Mouse (Mus musculus) heart, adult 2 months (tissue): ENCODE results near the gene Pdzd2. TPM values are rescaled to one million over a fixed set of nuclear protein-coding genes. Genes with fewer than 3 reads are reported as not detected.

Experiments used
- DNase-seq, 2 experiments: peaks; one replicate each; pipeline ENCODE4 v3.0.0; 2021
- H3K27ac ChIP-seq: fragments of 200-600 bp; 2 replicates; pipeline ENCODE4 v1.8.1; 2022
- H3K27me3 ChIP-seq: fragments of 200-500 bp; 2 replicates; pipeline ENCODE4 v1.6.1; 2012; ENCODE audit warnings: mild to moderate bottlenecking, low read length, inconsistent platforms, mixed read lengths; ENCODE audit not compliant: control insufficient read depth, insufficient read depth
- H3K36me3 ChIP-seq: fragments of 200-500 bp; 2 replicates; pipeline ENCODE4 v1.6.1; 2012; ENCODE audit warnings: low read length, inconsistent platforms; ENCODE audit not compliant: control insufficient read depth, insufficient read depth
- H3K4me1 ChIP-seq: fragments of 200-500 bp; 2 replicates; pipeline ENCODE4 v1.6.1; 2011; ENCODE audit warnings: low read length; ENCODE audit not compliant: control insufficient read depth, insufficient read depth
- H3K4me3 ChIP-seq: fragments of 200-600 bp; 2 replicates; pipeline ENCODE4 v1.8.1; 2022
- H3K79me2 ChIP-seq: fragments of 200-500 bp; replicated peaks from 2 replicates; pipeline ENCODE4 v1.6.1; 2012; ENCODE audit warnings: mild to moderate bottlenecking, inconsistent platforms, low read length, moderate library complexity, mixed read lengths; ENCODE audit not compliant: control insufficient read depth, insufficient read depth
- H3K9ac ChIP-seq: fragments of 200-500 bp; 2 replicates; pipeline ENCODE4 v1.6.1; 2012; ENCODE audit warnings: low read depth, mild to moderate bottlenecking, control low read depth, inconsistent platforms, low read length, mixed read lengths
- CTCF ChIP-seq: fragments of 200-600 bp; IDR thresholded peaks from 2 replicates; pipeline ENCODE4 v1.8.1; 2022; ENCODE audit warnings: antibody characterized with exemption, mild to moderate bottlenecking, moderate library complexity
- EP300 ChIP-seq: fragments of 200-500 bp; IDR thresholded peaks from 2 replicates; pipeline ENCODE4 v1.6.1; 2011; ENCODE audit warnings: low read depth, low read length, control low read depth; ENCODE audit not compliant: insufficient read depth
- POLR2A ChIP-seq: fragments of 200-500 bp; IDR thresholded peaks from 2 replicates; pipeline ENCODE4 v1.6.1; 2011; ENCODE audit warnings: mild to moderate bottlenecking, low read depth, low read length, control low read depth; ENCODE audit not compliant: insufficient read depth
- WGBS: fragments of 180-500 bp; shearing (Covaris S2); methylation state at CpG from one replicate; pipeline ENCODE4 v1.1.7; 2018; 5-methylcytosine and 5-hydroxymethylcytosine counted together
- intact Hi-C: fragments of 180-260 bp; cut with DNase I; formaldehyde crosslinking; loops from one replicate; pipeline ENCODE4 v1.15.1; 2025
- polyA plus RNA-seq: library from polyadenylated mRNA; depleted of rRNA; stranded (reverse); fragments of >200 nt; gene quantifications from 2 replicates; pipeline ENCODE4 v1.2.3, GENCODE M21; 2012
- total RNA-seq, 2 experiments: library from RNA; stranded (reverse); gene quantifications; 2 replicates each; pipeline ENCODE4 v1.2.3; 2021

Pdzd2 gene
- total and polyA plus RNA-seq, 3 experiments, result 15.0 to 83.9 (median 78.9) TPM

DNA sequence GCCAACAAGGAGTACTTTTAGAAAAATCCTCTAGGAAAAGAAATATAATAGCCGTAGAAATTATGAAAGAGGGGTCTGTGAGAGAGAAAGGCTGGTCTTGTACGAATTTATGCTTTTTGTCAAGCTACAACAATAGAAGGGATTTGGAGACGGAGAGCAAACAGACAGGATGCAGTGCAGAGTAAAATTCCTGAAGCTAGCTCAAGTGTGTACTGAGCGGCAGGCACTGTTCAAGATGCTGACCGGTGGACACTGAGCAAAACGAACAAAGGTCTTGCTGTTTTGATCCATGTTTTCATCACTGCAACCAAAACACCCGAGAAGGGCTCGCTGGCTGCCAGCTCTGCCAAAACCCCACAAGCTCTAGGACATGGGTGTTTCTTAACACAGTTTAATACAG, 42.8 kb downstream of the Pdzd2 start:
- H3K27ac ChIP-seq, result no peak overlapping the region
- no peaks in the 10 kb centered on the region for H3K4me1 ChIP-seq
- H3K4me3 ChIP-seq, result no peak overlapping the region
- H3K36me3 ChIP-seq, result no peaks in the 10 kb centered on the region
- H3K79me2 ChIP-seq, result no peaks in the 10 kb centered on the region
- no peak for DNase-seq
- 80% methylated on average over 8 of the region's 8 CpGs for WGBS
- no peak overlapping the region for H3K9ac ChIP-seq
- intact Hi-C loops, result no loop called here
- no peak for TF ChIP-seq POLR2A
- no peak for TF ChIP-seq CTCF
- H3K27me3 ChIP-seq, result no peaks in the 10 kb centered on the region

DNA sequence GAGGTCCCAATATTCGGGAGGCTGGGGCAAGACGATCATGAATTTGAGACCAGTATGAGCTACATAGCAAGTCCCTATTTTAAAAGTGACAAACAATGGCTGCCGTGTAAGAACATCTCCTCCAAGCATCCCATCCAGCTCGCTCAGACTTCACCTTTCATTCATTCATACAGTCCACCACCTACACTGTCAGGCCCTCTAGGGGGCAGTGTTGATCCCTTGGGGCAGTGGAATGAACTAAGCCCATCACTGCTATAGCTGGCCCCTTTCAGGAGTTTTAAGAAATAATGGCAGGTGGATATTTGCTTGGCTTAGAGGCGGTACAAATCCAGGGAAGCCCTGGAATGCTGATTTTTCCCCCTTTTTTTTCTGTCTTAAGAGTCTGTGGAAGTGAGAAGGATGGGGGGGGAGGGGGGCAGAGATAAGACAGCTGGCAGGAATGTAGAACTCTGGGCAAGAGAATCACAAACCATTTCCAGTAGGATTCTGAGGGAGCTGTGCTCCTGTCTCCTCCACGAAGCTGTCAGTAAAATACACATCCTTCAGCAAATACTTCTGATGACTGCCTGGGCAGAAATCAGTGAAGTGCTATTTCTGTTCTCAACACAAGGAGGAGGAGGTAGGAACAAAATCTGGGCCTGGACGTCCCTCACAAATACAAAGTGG, 49.9 kb downstream of the Pdzd2 start:
- Histone ChIP-seq H3K36me3 (no peaks in the 10 kb centered on the region), H3K4me1 (no peaks in the 10 kb centered on the region), H3K9ac (no peak overlapping the region), H3K4me3 (no peak overlapping the region), H3K79me2 (no peaks in the 10 kb centered on the region), H3K27me3 (no peaks in the 10 kb centered on the region), H3K27ac (no peak overlapping the region)
- intact Hi-C loops, result loop anchor here (5.0 kb wide), 1 partner anchor 102 kb away; no protein-coding TSS in a partner anchor
- 67% methylated on average over 7 of the region's 7 CpGs for WGBS
- DNase-seq, result no peak
- TF ChIP-seq EP300 (no peak), CTCF (peak; percentile 65)

DNA sequence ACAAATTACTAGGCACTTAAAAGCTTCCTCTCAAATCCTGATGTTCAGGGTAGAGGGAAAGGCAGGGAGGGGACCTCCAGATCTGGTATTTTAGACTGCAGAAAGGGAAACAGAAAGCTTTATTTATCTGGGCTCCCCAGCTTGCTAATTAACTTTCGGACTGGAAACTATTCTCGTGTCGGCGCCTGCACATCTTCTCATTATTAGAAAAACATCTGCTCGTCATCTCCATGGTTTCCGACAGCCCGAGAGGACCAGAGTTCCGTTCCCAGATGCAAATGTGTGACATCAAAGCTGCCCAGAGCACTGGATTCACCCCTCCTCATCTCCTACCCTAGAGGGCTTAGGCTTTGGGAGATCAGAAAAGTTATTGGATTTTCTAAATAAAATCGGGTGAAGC, 57.2 kb downstream of the Pdzd2 start:
- no peak overlapping the region for H3K4me3 ChIP-seq
- TF ChIP-seq EP300 (no peak), CTCF (no peak), POLR2A (no peak)

DNA sequence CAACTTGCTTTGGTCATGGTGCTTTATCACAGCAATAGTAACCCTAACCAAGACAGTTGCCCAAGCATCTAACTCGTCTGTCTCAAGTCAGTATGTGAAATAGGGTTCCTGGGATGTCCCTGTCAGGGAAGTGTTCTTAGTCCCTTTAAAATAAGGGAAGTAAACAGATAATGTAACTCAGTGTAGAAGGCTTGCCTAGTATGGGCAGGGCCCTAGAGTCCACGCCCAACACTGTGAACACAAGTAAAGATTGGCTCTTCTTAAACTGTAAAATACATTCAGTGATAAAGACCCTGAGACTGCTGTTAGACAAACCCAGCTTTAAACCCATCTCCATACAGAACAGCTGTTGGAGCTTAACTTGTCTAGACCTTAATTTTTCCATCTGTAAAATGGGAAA, 57.8 kb downstream of the Pdzd2 start:
- Histone ChIP-seq H3K36me3 (no peaks in the 10 kb centered on the region), H3K27ac (no peak overlapping the region; the same call in 1 of the 2 replicates), H3K9ac (no peak overlapping the region), H3K4me1 (no peaks in the 10 kb centered on the region), H3K79me2 (no peaks in the 10 kb centered on the region), H3K27me3 (no peaks in the 10 kb centered on the region), H3K4me3 (no peak overlapping the region)
- DNase-seq, result no peak
- 79% methylated on average over 2 of the region's 2 CpGs for WGBS
- no peak for TF ChIP-seq CTCF
- no peak for TF ChIP-seq POLR2A
- no peak for TF ChIP-seq EP300
- intact Hi-C loops, result loop anchor here (5.0 kb wide), 1 partner anchor 95 kb away; no protein-coding TSS in a partner anchor

More for the DNA sequence above, 57.2 kb downstream of the Pdzd2 start:
- intact Hi-C loops, result loop anchor here (5.0 kb wide), 1 partner anchor 95 kb away; no protein-coding TSS in a partner anchor
- Histone ChIP-seq H3K27ac (no peak overlapping the region), H3K36me3 (no peaks in the 10 kb centered on the region), H3K27me3 (no peaks in the 10 kb centered on the region), H3K79me2 (no peaks in the 10 kb centered on the region), H3K4me1 (no peaks in the 10 kb centered on the region), H3K9ac (no peak overlapping the region)
- 49% methylated on average over 9 of the region's 9 CpGs for WGBS
- peak in 1 of 2 experiments; percentile 39 for DNase-seq

DNA sequence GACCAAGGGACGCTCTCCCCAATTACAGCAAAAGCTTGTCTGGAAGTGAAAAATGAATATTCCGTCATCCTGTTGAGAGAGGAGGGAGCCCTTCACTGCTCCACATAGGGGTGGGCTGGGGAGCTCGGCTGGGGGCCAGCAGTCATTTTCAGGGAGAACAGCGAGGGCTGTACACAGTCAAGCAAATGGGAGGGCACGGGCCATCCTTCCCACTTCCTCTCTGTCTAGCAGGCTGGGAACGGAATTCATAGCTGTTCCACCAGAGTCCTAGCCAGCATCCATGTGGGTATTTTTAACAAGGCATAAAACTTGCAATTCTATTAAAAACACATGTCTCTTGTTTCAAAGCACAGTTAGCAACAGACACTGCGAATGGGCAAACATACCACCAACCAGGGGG, 59.0 kb downstream of the Pdzd2 start:
- no peaks in the 10 kb centered on the region for H3K36me3 ChIP-seq
- WGBS, result 46% methylated on average over 7 of the region's 7 CpGs
- TF ChIP-seq CTCF (no peak), POLR2A (no peak), EP300 (no peak)
- no peaks in the 10 kb centered on the region for H3K27me3 ChIP-seq
- H3K27ac ChIP-seq, result no peak overlapping the region; the same call in 1 of the 2 replicates
- intact Hi-C loops, result loop anchor here (5.0 kb wide), 1 partner anchor 93 kb away; no protein-coding TSS in a partner anchor
- no peaks in the 10 kb centered on the region for H3K79me2 ChIP-seq
- H3K9ac ChIP-seq, result no peak overlapping the region
- no peaks in the 10 kb centered on the region for H3K4me1 ChIP-seq
- peak; percentile 13 to 31 for DNase-seq
- no peak overlapping the region for H3K4me3 ChIP-seq

DNA sequence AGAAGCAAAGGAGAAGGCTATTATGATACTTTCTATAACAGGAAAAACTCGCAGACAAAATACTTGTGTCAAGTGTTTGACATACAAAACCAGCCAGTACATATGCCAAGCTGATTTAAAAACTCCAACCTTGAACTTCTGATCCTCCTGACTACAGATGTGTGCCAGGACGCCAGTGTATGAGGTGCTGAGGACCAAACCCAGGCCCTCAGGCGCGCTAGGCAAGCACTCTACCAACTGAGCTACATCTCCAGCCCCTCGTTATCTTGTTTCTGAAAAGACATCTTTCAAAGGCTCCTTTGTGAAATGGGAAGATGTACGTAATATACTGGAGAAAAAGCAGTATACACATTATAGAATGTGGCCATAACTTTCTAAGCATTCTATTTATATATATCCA, 59.7 kb downstream of the Pdzd2 start:
- Histone ChIP-seq H3K36me3 (no peaks in the 10 kb centered on the region), H3K79me2 (no peaks in the 10 kb centered on the region), H3K4me1 (no peaks in the 10 kb centered on the region), H3K4me3 (no peak overlapping the region), H3K9ac (no peak overlapping the region), H3K27me3 (no peaks in the 10 kb centered on the region), H3K27ac (no peak overlapping the region)
- WGBS, result 87% methylated on average over 6 of the region's 6 CpGs
- TF ChIP-seq POLR2A (no peak), CTCF (no peak), EP300 (no peak)
- intact Hi-C loops, result loop anchor here (2.0 to 5.0 kb wide), 2 partner anchors 17 to 93 kb away; no protein-coding TSS in a partner anchor
- no peak for DNase-seq
